Mouse (Mus musculus) retina, adult 2 months (tissue): ENCODE results near the gene Dtnb.

Source experiments
- DNase-seq: peaks from one replicate; pipeline ENCODE4 v3.0.0-alpha.2; 2012; ENCODE audit warnings: low read depth, low spot score

Dtnb gene

DNA sequence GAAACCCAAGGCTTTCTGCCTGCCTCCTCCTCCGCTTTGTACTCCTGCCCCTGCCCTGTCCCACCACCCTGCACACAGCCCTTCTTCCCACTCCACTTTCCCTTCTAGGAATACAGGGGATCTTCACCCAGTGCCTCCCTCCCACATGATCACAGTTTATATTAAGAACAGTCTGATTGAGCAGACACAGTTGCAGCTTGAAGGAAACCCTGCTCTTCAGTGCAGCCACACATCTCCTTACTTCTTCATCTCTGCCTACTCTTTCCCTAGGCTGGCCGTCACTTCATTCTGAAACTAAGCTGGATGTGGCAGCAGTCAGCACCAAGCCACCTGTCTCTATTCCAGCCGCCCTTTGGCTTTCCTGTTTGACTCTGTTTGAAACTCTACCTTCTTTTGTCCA lies 201.5 kb downstream of the Dtnb start:
- no peak for DNase-seq

DNA sequence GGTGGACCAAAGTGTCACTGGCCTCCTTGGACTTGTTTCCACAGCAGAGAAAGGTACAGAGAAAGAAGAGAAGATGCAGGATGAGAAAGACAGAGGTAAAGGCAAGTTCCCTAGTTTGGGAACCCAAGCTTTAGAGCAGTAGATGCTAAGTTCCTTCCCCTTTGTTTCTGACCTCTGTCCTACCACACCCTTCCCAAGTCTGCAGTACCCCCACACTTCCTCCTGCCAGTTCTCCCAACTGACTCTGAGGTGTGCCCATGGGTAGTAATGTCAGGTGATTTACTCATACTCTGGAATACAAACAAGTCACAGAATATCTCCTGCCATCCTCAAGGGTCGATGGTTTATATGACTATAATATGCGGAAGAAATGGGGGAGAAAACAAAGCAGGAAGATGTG lies 203.8 kb downstream of the Dtnb start:
- no peak for DNase-seq

DNA sequence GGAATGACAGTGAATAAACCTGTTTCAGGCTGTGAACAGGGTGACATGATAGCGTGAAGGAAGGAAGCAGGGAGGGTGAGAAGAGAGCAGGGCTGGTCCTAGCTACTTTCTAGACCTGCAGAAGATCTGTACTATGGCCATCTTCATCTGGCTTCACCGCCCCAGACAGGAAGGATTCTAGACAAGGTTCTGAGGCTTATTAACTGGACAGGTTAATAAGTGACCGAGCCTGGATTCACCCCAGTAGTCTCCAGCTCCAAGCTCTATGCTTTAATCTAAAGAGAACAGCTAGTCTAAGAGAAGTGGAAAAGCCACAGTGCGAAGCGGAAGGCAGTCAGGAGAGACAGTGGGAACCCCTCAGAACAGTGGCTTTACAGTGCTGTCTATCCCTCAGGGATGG lies 205.5 kb downstream of the Dtnb start:
- no peak for DNase-seq

DNA sequence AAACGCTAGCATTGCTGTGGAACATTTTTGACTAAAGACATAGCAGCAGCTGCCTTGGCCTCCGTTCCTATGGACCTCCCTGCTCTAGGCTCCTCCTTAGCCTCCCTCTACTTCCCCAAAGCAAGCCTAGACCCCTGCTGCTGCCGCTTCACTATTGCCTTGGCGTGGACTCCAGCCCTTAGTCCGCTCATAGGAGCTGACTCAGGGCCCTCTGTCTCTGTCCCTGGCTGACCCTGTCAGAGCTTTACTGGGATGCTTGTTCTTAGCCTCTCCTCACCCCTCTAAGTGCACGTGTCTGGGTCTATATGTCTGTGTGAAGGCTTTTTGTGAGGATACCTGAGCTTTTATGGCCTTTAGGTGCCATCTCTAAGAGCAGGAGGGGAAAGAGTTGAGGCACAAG lies 206.1 kb downstream of the Dtnb start:
- no peak for DNase-seq

DNA sequence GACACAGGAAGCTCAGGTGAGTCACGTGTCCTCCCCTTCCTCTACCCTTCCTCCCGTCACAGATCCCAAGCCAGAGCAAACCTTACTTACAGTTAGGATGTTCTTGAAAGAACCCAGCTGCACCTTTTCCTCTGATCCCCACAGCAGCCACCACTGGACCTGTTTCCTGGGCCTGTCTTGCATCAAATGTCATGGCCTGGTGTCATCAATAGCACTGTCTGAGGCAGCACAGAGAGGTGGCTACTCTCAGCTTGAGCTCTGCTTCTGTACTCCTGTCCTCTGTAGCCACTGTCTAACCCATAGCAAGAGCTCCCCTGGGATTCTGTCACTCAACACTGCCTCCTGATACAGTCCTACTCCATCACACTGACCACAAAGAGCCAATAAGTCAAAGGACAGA lies 207.5 kb downstream of the Dtnb start:
- no peak for DNase-seq

DNA sequence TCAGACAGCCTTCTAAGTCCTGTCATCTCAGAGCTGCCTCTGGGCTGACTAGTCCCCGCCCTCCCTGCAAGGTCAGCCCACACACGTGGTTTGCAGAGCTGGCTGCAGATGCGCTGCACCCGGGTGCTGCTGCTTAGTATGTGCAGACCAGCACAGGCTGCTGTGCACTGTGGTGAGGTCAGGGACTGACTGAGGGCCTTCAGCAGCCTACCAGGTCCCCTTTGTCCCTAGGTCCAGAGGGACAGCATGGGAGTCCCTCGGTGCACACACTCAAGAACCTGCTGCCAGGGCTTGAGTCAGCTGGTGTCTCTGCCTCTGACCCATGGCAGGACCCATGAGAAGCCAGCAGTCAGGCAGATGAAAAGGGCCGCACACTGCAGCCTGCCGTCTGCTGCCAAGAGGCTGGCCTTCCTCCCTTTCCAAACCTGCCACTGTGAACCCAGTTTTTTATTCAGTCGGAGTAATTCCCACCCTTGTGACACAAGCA lies 208.3 kb downstream of the Dtnb start:
- no peak for DNase-seq

DNA sequence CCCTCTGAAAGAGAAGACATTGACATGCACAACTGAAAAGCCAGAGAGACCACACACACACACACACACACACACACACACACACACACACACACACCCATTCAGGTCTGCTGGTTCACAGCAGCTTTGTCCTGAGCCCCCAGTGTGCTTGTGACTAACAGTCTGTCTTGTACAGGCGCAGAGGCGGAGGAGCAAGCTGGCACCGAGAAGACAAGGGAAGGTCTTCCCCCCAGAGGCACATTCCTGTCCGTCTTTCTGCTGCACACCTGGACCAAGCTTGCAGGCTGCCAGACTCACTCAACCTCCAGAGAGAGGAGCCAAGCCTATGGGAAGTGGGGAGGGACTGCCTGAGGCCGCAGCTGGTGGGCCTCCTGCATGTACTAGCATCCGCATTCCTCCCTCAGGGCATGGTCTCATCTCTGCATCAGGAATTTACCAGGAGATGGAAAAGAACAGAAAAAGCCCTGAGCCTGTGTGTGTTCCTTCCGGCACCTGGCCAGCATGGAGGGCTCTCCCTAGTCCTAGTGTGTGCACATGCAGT lies 208.8 kb downstream of the Dtnb start:
- DNase-seq = no peak

DNA sequence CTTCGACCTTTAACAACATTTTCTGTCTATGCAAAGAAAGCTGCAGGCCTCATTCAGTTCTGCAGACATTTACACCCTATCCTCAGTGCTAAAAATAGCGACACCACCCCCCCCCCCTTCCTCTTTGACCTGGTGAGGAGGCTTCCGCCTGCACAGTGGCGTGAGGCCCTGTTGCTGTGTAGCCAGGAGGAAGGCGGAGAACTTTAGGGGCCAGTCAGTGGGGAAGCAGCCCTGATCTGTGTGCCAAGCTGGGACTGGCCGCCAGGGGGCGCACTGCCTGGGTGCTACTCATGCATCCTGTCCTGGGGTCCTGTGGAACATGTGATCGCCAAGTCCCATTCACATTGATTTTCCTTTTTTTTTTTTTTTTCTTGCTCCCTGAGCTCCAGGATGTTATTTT lies 209.3 kb downstream of the Dtnb start:
- peak; percentile 60 for DNase-seq

DNA sequence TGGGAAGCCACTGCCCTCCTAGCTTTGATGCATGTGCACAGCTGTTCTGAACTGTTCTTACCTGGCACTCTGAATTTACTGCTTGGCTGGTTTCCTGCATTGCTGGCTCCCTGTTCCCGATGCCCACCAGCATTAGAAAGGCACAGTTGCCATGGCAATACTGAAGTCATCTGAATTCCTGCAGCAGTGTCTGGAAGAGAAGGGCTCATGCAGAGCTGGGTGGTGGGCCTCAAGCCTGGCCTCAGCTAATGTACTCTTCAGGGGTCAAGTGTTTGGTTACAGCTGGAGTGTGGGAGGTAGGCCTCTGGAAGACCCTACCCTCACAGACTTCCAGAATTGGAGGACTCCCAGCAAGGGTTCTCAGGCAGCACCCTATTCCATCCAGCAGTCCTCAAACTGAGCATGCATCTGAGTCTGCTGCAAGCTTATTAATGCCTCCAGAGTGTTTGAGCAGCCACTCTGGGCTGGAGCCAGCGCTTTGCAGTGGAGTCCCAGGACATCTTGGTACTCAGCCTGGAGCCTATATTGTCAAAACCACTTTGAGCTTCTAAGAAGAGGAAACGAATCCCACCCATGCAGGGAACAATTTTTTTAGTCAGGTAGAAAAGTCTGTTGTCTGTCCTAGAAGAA lies 211.1 kb downstream of the Dtnb start:
- no peak for DNase-seq

DNA sequence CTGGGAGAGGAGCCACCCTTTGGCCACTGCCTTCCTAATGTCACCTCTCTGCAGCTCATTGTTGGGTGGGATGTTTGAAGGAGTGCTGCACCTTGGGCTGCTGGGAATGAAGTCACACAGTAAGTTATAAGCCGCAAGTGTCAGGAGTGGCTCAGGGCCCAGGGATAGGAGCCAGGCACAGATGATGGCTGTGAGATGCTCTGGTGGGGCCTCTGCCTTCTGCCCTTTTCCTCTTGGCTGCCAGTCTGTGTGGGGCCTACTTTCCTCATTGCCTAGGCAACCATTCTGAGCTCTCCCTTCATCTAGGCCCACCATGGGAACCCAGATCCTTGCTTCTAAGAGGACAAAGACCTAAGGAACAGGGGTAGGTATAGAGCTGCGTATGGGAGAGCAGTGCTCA lies 212.1 kb downstream of the Dtnb start:
- DNase-seq = no peak

DNA sequence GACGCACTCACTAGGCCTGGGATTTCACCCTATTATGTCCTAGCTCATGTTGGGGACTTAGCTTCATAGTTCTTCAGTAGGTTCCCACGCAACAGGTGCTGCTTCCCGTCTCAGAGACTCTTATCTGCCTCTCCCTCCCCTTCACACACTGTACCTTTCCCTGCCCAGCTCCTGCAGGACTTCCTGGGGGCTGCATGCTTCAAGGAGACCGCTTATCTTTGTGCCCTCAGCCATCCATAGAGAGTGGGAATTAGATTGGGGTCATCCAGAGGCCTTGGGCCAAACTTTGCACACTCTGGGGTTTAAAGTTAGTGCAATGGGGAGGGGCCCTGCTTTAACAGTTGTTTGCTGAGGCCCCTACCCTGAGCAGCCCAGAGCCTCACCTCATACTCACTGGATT lies 212.5 kb downstream of the Dtnb start:
- DNase-seq = no peak

DNA sequence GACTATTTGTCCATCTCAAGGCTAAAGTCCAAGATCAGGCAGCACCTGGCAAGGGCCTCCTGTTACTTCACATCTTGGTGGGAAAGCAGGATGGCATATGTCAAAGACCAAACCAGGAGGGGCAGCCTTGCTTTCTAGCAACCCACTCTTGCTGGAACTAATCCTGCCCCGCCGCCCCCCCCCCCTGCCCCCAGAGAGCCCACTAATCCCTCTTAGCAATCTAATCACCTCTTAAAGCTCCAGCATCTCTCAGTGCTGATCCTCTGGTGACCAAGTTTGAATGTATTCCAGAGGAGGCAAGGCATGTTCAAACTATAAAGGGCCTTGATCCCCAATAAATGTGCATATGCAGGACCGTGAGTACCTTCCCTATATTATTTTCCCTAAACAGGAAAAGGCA lies 214.9 kb downstream of the Dtnb start:
- peak; percentile 68 for DNase-seq

DNA sequence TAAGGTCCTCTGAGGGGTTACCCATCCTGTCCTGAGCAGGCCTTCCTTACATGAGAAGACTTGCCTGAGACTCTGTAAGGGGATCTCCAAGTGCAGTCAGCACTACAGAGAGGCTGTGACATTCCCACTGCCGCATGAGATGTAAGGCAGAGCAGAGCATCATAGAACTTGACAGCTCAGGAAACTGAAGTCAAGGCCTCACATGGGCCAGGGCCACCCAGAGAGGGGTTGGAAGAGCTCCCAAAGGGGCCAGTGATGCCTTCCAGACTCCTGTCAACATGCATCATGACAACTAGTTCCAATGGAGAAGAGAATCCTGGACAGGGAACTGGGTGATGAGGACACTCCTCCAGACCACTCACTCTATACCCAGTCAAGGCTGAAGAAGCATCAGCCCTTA lies 215.4 kb downstream of the Dtnb start:
- no peak for DNase-seq

DNA sequence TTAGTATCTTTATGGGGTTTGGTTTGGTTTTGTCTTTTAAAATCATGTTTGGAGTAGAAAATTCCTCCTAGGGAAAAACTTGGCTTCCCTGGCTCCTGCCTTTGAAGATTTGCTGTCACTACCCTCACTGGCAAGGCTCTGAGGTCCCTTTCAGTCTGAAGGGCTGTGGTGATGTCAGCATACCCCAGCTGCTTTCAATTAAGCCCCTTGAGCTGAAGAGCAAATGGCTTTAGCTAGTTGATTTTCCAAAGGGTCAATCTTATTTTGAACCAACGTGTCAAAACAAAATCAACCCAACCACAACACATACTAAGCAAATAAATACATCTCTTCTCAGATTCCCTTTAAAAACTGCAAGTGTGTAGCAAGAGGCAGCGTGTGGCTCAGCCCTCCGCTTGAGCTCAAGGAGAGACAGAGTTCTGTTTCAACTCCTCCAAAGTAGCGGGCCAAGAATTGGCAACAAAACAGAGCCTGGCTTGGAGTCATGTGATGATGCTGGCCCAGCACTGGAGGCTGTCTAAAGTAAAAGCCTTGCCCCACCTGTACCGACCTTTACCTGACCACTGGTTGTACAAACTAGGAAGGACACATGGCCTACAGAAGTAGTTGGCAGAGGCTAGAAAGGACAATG lies 216.4 kb downstream of the Dtnb start:
- DNase-seq = no peak

DNA sequence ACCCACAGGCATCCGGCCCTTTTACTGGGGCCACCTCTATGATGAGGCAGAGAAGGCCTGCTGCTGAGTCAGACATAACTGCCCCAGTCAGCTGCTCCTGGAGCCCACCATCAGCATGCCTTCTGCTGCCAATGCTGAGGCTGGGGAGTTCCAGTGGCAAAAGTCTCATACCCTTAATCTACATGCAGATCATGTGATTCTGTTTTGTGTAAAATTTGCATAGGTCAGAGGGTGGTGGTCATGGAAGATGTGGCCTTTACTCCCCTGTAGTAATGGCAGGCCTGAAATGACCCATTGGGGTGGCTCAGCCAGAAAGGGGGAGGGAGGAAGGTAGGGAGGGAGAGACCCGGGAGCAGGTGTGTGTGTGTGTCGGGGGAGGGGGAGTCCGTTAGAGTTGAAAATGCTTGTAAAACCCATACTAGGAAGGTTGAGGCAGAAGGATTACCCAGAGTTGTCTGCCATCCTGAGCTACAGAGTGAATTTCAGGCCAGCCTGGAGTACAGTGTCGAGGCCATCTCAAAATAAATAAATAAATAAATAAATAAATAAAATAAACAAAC lies 217.5 kb downstream of the Dtnb start:
- no peak for DNase-seq

DNA sequence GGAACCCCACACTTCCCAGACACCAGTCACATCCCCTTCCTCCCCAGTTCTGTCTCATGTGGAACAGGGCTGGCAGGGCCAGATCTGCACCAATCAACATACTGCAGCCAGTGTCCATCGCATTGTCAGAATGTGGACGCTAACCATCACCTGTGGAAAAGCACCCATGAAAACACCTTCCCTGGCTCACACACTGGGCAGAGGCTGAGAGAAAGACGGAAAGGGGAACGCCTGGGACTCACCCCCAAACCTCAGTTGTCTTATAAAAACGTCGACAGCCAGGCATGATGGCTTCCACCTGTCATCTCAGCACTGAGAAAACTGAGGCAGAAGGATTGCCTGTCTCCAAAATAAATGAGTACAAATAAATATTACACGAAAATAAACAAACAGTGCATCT lies 219.1 kb downstream of the Dtnb start:
- no peak for DNase-seq

DNA sequence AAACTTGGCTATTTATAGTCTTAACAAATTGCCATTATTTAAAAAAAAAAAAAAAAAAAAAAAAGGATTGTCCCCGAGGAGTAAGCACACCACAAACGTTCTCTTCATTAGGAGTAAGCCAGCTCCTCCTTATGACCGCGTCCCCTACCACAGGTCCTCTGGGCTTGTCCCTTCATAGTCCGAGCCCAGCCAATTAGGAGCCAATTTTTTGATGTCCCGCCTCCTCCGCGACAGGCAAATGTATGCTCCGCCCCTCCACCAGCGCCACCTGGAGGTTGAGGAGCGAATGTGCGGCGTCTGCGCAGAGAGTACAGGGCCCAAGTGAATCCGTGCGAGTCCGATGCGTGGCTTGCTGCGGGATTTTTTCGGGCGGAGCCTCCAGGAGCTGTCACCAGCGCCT lies 219.6 kb downstream of the Dtnb start:
- peak; percentile 85 for DNase-seq

DNA sequence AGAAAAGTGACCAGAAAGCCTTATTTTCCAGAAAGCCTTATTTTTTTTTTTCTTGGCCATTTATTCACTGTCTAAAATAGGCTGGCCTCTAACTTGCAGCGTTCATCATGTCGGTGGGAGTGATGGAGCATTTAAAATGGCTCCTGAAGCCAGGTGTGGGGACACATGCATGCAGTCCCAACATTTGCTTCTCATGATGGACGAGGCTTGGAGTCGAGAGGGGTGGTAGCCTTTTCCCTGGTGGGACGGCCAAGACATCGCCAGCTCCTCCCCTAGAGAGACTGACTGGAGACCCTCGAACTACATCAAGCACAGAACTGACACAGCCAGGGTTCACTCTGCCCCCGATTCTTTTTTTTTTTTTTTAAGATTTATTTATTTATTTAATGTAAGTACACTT lies 220.1 kb downstream of the Dtnb start:
- DNase-seq = no peak

DNA sequence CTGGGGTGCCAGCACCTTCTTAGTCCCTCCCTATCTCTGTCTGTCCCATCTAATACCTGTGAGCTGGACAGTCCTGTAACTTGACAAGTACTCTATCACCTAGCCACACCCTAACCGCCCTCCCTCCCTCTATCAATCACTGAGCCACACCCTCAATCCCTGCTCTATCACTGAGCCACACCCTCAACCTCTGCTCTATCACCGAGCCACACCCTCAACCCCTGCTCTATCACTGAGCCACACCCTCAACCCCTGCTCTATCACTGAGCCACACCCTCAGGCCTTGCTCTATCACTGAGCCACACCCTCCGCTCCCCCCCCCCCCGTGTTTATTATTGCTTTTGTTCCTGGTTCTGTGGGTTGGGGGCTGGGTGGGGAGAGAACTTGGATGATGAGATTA lies 223.4 kb downstream of the Dtnb start:
- DNase-seq = no peak

DNA sequence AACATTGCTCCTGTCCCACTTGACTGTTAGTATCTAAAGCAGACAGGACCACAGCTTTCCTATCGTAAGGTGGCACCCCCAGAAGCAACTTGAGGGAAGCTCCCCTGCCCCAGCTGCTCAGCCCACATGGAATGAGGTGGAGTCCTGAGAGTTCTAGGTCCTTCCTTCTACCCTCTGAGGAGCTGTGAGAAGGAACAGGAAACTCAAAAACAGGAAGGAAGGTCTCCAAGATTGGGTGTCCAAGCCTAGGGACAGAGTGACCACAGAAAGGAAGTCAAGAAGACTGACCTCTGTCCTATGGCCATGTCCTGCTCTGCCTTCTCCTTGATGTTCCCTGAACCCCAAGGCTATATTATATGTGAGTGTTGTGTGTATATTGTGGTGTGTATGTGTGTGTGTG lies 227.4 kb downstream of the Dtnb start:
- no peak for DNase-seq

DNA sequence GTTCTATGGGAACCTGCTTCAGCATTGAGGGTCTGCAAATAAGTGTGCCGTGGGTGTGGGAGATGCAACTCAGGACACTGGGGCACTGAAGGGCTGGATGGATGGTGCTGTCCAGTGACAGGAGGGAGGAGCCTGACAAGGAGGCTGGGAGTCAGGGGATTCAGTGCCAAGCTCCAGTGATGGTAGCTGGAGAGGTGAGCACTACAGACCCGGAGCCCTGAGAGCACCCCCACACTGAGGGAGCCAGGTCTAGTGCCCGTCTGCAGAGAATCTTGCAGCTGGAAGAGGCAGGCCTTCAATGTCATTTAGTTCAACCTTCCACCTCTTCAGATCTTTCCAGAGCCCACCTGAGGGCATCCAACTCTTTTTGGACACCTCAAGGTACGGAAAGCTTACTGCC lies 233.7 kb downstream of the Dtnb start, which contains the start of gene Dnmt3a:
TSS of gene Dnmt3a (plus strand) at position 156 of the 400 bp plus-strand sequence.
- DNase-seq = no peak

DNA sequence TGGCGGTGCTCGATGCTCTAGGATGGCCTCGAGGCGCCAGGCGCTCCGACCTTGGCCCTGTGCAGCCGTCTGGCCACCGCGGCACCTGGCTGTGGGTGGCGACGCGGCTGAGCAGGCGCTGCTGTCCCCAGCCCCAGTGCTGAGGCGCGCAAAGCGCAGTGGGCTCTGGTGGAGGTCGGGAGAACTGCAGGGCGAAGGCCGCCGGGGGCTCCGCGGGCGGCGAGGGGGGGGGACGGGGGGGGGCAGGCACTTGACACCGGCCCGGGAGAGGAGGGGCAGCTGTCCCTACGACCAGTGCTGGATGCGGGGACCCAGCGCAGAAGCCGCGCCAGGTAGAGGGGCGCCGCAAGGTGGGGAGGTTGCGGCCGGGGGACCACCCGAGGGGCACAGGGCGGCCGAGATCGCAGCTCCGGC lies 234.1 kb downstream of the Dtnb start:
- DNase-seq = peak; percentile 67
